Mouse (Mus musculus) embryo, embryonic 11.5 days (tissue): ENCODE measurements at regions not wholly inside any gene's neighbourhood (a gene's known extent, or its start where the extent isn't known, plus 50 kb on each side); places are given as distances from the start of the nearest gene placed in this dataset.

ENCODE experiments used
- DNase-seq: peaks from one replicate; pipeline ENCODE4 v3.0.0-alpha.2; 2012; ENCODE audit warnings: low read depth, low spot score

GRCm38 (mm10) chr5:76413886-76414285 lies 50.3 kb upstream of the Nmu start:
- DNase-seq: no peak

- no peak for DNase-seq
These were observed 52.7 kb upstream of the Nmu start for GRCm38 (mm10) chr5:76416256-76416655.

- no peak for DNase-seq
These were observed 53.5 kb upstream of the Nmu start for GRCm38 (mm10) chr5:76417137-76417536.

- no peak for DNase-seq
These were observed 55.6 kb upstream of the Nmu start for GRCm38 (mm10) chr5:76418901-76419823.

- DNase-seq: no peak
These were observed 56.3 kb upstream of the Nmu start for GRCm38 (mm10) chr5:76419841-76420240.

GRCm38 (mm10) chr5:76420606-76421005 lies 57.0 kb upstream of the Nmu start:
- DNase-seq: no peak

GRCm38 (mm10) chr5:76423593-76423992 lies 60.0 kb upstream of the Nmu start:
- DNase-seq: no peak

GRCm38 (mm10) chr5:76425680-76426079 lies 58.2 kb upstream of the Gm7271 start:
- no peak for DNase-seq

- DNase-seq: no peak
These were observed 56.3 kb upstream of the Gm7271 start for GRCm38 (mm10) chr5:76427581-76427980.

GRCm38 (mm10) chr5:76429441-76429840 lies 54.4 kb upstream of the Gm7271 start:
- DNase-seq: peak; percentile 17

GRCm38 (mm10) chr5:76433623-76434022 lies 50.2 kb upstream of the Gm7271 start:
- no peak for DNase-seq
